Mouse (Mus musculus) cortical plate, adult 2 months (tissue): Measurements from ENCODE around the gene Nkiras2.
A peak's percentile ranks its signal among the peaks of the same experiment; 100 is the strongest.

Experiments used
- CTCF ChIP-seq: fragments of 200-500 bp; IDR thresholded peaks from 2 replicates; pipeline ENCODE4 v1.5.1; 2011; ENCODE audit warnings: mild to moderate bottlenecking, control low read depth, low read length; ENCODE audit not compliant: insufficient read depth; ENCODE audit errors: extremely low read depth
- POLR2A ChIP-seq: fragments of 200-500 bp; IDR thresholded peaks from 2 replicates; pipeline ENCODE4 v1.6.1; 2011; ENCODE audit warnings: mild to moderate bottlenecking, low read length, control low read depth; ENCODE audit not compliant: insufficient read depth; ENCODE audit errors: extremely low read depth

- TF ChIP-seq CTCF, result peak; percentile 69
- peak; percentile 57; the same call in 1 of the 2 replicates for TF ChIP-seq POLR2A
Measured at GRCm38 (mm10) chr11:100622714-100623113, 3.7 kb downstream of the Nkiras2 start.
